Mouse (Mus musculus): ENCODE data around the gene Cd52. TPM values are rescaled to one million over a fixed set of nuclear protein-coding genes. Genes with fewer than 3 reads are reported as not detected.

Cd52 gene
- total and polyA plus RNA-seq, 3 experiments = 4.1 to 19.2 (median 5.8) TPM

GRCm38 (mm10) chr4:134121571-134121970 is 26.7 kb upstream of the Cd52 start:
- no peaks in the 10 kb centered on the region for H3K79me2 ChIP-seq (replicated peaks; ENCODE audit: control insufficient read depth, insufficient read depth, low read length)
- no peaks in the 10 kb centered on the region for H3K36me3 ChIP-seq (ENCODE audit: control insufficient read depth, insufficient read depth, low read length)
- intact Hi-C loops (cut with DNase I) = loop anchor here (5.0 kb wide), 1 partner anchor 84 kb away; no protein-coding TSS in a partner anchor
- 54% methylated on average over 4 of the region's 4 CpGs for WGBS
- no peak overlapping the region for H3K4me3 ChIP-seq
- peak in 1 of 2 experiments; percentile 37 for DNase-seq
- no peaks in the 10 kb centered on the region for H3K4me1 ChIP-seq (ENCODE audit: control insufficient read depth, insufficient read depth, low read length)
- no peak overlapping the region for H3K9ac ChIP-seq (ENCODE audit: low read depth, low read length)
- H3K27ac ChIP-seq = no peak overlapping the region
- H3K27me3 ChIP-seq (ENCODE audit: control insufficient read depth, insufficient read depth, low read length) = no peaks in the 10 kb centered on the region
- no peak for TF ChIP-seq POLR2A (IDR thresholded peaks at IDR 0.05; ENCODE audit: insufficient read depth, low read depth, low read length)
- TF ChIP-seq CTCF (IDR thresholded peaks at IDR 0.05) = no peak
- TF ChIP-seq EP300 (IDR thresholded peaks at IDR 0.05; ENCODE audit: insufficient read depth, low read depth, low read length) = no peak

GRCm38 (mm10) chr4:134120916-134121315 is 26.0 kb upstream of the Cd52 start:
- Histone ChIP-seq H3K79me2 (replicated peaks; ENCODE audit: control insufficient read depth, insufficient read depth, low read length) (no peaks in the 10 kb centered on the region), H3K4me3 (no peak overlapping the region), H3K4me1 (ENCODE audit: control insufficient read depth, insufficient read depth, low read length) (no peaks in the 10 kb centered on the region), H3K27ac (no peak overlapping the region), H3K9ac (ENCODE audit: low read depth, low read length) (no peak overlapping the region), H3K27me3 (ENCODE audit: control insufficient read depth, insufficient read depth, low read length) (no peaks in the 10 kb centered on the region), H3K36me3 (ENCODE audit: control insufficient read depth, insufficient read depth, low read length) (no peaks in the 10 kb centered on the region)
- WGBS = 80% methylated on average over 4 of the region's 4 CpGs
- TF ChIP-seq POLR2A (IDR thresholded peaks at IDR 0.05; ENCODE audit: insufficient read depth, low read depth, low read length) (no peak), EP300 (IDR thresholded peaks at IDR 0.05; ENCODE audit: insufficient read depth, low read depth, low read length) (no peak), CTCF (IDR thresholded peaks at IDR 0.05) (no peak)
- intact Hi-C loops (cut with DNase I) = loop anchor here (5.0 kb wide), 1 partner anchor 84 kb away; no protein-coding TSS in a partner anchor
- DNase-seq = no peak

GRCm38 (mm10) chr4:134120192-134120805 is 25.4 kb upstream of the Cd52 start:
- DNase-seq = no peak
- Histone ChIP-seq H3K27ac (no peak overlapping the region), H3K9ac (ENCODE audit: low read depth, low read length) (no peak overlapping the region), H3K36me3 (ENCODE audit: control insufficient read depth, insufficient read depth, low read length) (no peaks in the 10 kb centered on the region), H3K4me1 (ENCODE audit: control insufficient read depth, insufficient read depth, low read length) (no peaks in the 10 kb centered on the region), H3K4me3 (no peak overlapping the region), H3K79me2 (replicated peaks; ENCODE audit: control insufficient read depth, insufficient read depth, low read length) (no peaks in the 10 kb centered on the region), H3K27me3 (ENCODE audit: control insufficient read depth, insufficient read depth, low read length) (no peaks in the 10 kb centered on the region)
- no peak for TF ChIP-seq EP300 (IDR thresholded peaks at IDR 0.05; ENCODE audit: insufficient read depth, low read depth, low read length)
- no peak for TF ChIP-seq CTCF (IDR thresholded peaks at IDR 0.05)
- whole genome bisulfite sequencing = 80% methylated on average over 6 of the region's 6 CpGs
- intact Hi-C loops (cut with DNase I) = loop anchor here (5.0 kb wide), 1 partner anchor 83 kb away; no protein-coding TSS in a partner anchor

- peak; percentile 27 for TF ChIP-seq CTCF (IDR thresholded peaks at IDR 0.05)
- TF ChIP-seq POLR2A (IDR thresholded peaks at IDR 0.05; ENCODE audit: insufficient read depth, low read depth, low read length) = no peak
- 78% methylated on average over 9 of the region's 9 CpGs for WGBS
- Histone ChIP-seq H3K4me3 (no peak overlapping the region), H3K79me2 (replicated peaks; ENCODE audit: control insufficient read depth, insufficient read depth, low read length) (no peaks in the 10 kb centered on the region), H3K4me1 (ENCODE audit: control insufficient read depth, insufficient read depth, low read length) (no peaks in the 10 kb centered on the region), H3K27ac (no peak overlapping the region), H3K27me3 (ENCODE audit: control insufficient read depth, insufficient read depth, low read length) (no peaks in the 10 kb centered on the region), H3K9ac (ENCODE audit: low read depth, low read length) (no peak overlapping the region), H3K36me3 (ENCODE audit: control insufficient read depth, insufficient read depth, low read length) (no peaks in the 10 kb centered on the region)
- DNase-seq = no peak
- intact Hi-C loops (cut with DNase I) = loop anchor here (5.0 kb wide), 1 partner anchor 82 kb away; no protein-coding TSS in a partner anchor
Observed at GRCm38 (mm10) chr4:134119644-134120043, 24.8 kb upstream of the Cd52 start.

- intact Hi-C loops (cut with DNase I) = no loop called here
- Histone ChIP-seq H3K36me3 (ENCODE audit: control insufficient read depth, insufficient read depth, low read length) (no peaks in the 10 kb centered on the region), H3K27ac (no peak overlapping the region), H3K27me3 (ENCODE audit: control insufficient read depth, insufficient read depth, low read length) (no peaks in the 10 kb centered on the region), H3K9ac (ENCODE audit: low read depth, low read length) (no peak overlapping the region), H3K79me2 (replicated peaks; ENCODE audit: control insufficient read depth, insufficient read depth, low read length) (no peaks in the 10 kb centered on the region), H3K4me3 (no peak overlapping the region), H3K4me1 (ENCODE audit: control insufficient read depth, insufficient read depth, low read length) (no peaks in the 10 kb centered on the region)
- TF ChIP-seq EP300 (IDR thresholded peaks at IDR 0.05; ENCODE audit: insufficient read depth, low read depth, low read length) (no peak), POLR2A (IDR thresholded peaks at IDR 0.05; ENCODE audit: insufficient read depth, low read depth, low read length) (no peak)
- WGBS = 86% methylated on average over 5 of the region's 5 CpGs
- DNase-seq = no peak
Observed at GRCm38 (mm10) chr4:134119042-134119441, 24.2 kb upstream of the Cd52 start.

GRCm38 (mm10) chr4:134118126-134118800 is 23.4 kb upstream of the Cd52 start:
- no peaks in the 10 kb centered on the region for H3K27me3 ChIP-seq (ENCODE audit: control insufficient read depth, insufficient read depth, low read length)
- DNase-seq = no peak
- TF ChIP-seq CTCF (IDR thresholded peaks at IDR 0.05) (no peak), EP300 (IDR thresholded peaks at IDR 0.05; ENCODE audit: insufficient read depth, low read depth, low read length) (no peak), POLR2A (IDR thresholded peaks at IDR 0.05; ENCODE audit: insufficient read depth, low read depth, low read length) (no peak)
- no peaks in the 10 kb centered on the region for H3K79me2 ChIP-seq (replicated peaks; ENCODE audit: control insufficient read depth, insufficient read depth, low read length)
- no peak overlapping the region for H3K27ac ChIP-seq
- no peak overlapping the region for H3K4me3 ChIP-seq
- 35% methylated on average over 14 of the region's 14 CpGs for WGBS
- H3K36me3 ChIP-seq (ENCODE audit: control insufficient read depth, insufficient read depth, low read length) = no peaks in the 10 kb centered on the region
- no peaks in the 10 kb centered on the region for H3K4me1 ChIP-seq (ENCODE audit: control insufficient read depth, insufficient read depth, low read length)
- H3K9ac ChIP-seq (ENCODE audit: low read depth, low read length) = no peak overlapping the region
- intact Hi-C loops (cut with DNase I) = no loop called here

All from heart, adult 2 months (tissue).